Mouse (Mus musculus): ENCODE results near the gene Ankrd34a.
"Not testable (repeated sequence)": the region's sequence is repeated elsewhere in the genome, so short reads cannot be mapped to it uniquely, and the experiment has no call there.

Gene Ankrd34a

DNA sequence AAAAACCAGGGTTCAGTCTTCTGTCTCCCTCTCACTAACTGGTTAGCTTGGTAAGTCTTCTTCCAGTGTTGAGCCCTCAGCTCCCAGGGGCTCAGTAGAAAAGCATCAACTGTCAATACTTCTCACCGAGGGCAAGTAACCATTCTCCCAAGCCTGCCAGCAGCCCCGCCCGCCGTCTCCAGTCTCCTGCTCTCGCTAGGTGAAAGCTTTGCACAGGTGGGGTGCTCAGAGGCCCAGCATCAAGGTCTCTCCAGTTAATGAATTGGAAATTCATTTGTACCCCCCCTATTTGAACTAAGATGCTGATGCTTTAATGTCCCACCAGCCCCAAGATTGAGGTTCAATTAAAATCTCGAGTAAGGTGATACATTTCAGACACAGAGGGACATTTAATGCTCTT, 15.3 kb upstream of the Ankrd34a start:
- DNase-seq, result no peak

GRCm38 (mm10) chr3:96581771-96582515, 14.5 kb upstream of the Ankrd34a start:
- no peak for DNase-seq

- DNase-seq, result no peak
Measured at GRCm38 (mm10) chr3:96583386-96583785, 13.1 kb upstream of the Ankrd34a start.

DNA sequence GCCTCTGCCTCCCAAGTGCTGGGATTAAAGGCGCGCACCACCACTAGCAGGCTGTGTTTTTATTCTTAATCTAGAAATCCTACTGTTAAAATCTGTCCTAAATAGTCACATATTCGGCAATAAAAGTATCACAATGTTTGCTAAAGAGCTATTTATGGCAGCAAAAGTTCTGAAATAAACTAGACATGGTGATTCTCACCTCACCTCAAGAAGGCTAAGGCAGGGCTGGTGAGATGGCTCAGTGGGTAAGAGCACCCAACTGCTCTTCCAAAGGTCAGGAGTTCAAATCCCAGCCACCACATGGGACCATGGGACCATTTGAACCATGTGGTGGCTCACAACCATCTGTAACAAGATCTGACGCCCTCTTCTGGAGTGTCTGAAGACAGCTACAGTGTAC, 5.8 kb upstream of the Ankrd34a start:
- DNase-seq, result no peak

DNA sequence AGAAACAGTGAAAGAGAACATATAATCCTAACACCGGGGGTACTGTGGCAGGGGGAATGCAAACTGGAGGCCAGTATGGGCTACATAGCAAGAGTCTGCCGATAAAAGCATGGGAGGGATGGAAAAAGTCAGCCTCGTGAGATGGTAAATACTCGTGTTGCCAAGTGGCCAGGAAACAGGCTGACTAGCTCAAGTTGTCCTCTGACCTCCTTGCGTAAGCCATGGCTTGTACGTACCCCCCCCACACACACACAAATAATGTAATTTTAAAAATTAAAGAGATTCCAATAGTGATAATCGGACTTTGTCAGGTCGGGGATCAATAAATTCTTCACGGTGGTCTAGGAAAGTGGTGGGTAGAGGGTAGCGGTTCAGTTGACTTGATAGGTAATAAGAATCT, 3.1 kb upstream of the Ankrd34a start:
- DNase-seq, result peak in 1 of 2 experiments; percentile 32

GRCm38 (mm10) chr3:96593790-96594560, 2.5 kb upstream of the Ankrd34a start, which contains the start of gene Polr3gl:
Gene Polr3gl (minus strand): TSS chr3:96594181.
- peak; percentile 95 to 97 for DNase-seq

GRCm38 (mm10) chr3:96594851-96595250, 1.6 kb upstream of the Ankrd34a start:
- DNase-seq, result peak in 1 of 2 experiments; percentile 50

GRCm38 (mm10) chr3:96595661-96596060, 775 bp upstream of the Ankrd34a start:
- DNase-seq, result no peak

DNA sequence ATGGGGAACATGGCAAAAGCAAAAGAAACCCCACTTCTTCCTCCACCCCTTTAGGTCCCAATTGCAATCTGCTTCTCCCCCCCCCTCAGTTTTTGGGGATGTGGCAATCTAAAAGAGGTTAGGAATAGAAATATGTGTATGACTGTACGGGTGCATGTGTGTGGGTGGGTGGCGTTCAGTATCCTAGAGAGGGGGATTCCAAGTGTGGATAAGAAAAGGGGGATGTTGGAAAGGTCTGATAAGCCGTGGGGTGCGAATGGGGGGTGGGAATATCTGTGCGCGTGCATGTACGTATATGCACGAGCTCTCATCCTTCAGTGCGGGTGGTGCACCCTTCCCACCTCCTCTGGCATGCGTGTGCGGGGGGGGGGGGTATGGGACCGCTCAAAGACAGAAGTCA, 419 bp downstream of the Ankrd34a start:
- DNase-seq, result peak in 1 of 2 experiments; percentile 11

DNA sequence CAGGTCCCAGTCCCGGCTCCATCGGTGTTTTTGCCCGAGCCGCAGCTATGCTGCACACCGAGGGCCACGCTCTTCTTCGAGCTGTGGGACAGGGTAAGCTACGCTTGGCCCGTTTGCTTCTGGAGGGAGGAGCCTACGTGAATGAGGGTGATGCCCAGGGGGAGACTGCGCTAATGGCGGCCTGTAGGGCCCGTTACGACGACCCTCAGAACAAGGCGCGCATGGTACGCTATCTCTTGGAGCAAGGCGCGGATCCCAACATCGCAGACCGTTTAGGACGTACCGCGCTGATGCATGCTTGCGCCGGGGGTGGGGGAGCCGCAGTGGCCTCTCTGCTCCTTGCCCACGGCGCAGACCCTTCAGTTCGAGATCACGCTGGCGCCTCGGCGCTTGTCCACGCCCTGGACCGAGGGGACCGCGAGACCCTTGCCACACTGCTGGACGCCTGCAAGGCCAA, 1.0 kb downstream of the Ankrd34a start:
- DNase-seq, result peak; percentile 53 to 58

DNA sequence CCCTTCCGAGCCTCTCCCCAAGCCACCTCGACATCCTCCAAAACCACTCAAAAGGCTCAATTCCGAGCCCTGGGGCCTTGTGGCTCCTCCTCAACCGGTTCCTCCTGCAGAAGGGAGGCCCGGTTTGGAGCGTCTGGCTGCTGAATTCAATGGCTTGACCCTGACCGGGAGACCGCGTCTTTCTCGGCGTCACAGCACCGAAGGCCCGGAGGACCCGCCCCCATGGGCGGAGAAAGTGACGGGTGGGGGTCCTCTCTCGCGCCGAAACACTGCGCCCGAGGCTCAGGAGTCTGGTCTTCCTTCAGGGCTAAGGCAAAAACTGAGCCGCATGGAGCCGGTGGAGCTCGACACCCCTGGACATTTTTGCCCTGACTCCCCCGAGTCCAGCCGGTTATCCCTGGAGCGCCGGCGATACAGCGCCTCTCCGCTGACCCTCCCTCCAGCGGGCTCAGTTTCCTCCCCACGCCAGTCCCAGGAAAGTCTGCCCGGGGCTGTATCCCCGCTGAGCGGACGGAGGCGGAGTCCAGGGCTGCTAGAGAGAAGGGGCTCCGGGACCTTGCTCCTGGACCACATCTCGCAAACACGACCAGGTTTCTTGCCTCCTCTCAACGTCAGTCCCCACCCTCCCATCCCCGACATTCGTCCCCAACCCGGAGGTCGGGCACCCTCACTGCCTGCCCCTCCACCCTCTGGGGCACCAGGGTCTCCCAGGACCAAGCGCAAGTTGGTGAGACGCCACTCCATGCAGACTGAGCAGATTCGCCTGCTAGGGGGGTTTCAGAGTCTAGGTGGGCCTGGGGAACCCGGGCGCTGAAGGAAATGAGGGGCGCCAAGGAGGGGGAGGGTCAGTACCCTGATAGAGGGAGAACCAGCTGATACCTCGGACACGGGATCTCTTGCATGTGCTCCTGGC, 2.0 kb downstream of the Ankrd34a start:
- DNase-seq, result peak; percentile 80 to 82

GRCm38 (mm10) chr3:96599069-96599393, 2.6 kb downstream of the Ankrd34a start:
- DNase-seq, result peak in 1 of 2 experiments; percentile 4

GRCm38 (mm10) chr3:96599411-96599810, 3.0 kb downstream of the Ankrd34a start:
- no peak for DNase-seq

- peak; percentile 93 to 96 for DNase-seq
Measured at GRCm38 (mm10) chr3:96600639-96601250, 4.3 kb downstream of the Ankrd34a start, which contains the start of gene Lix1l. Gene Lix1l (plus strand): TSS chr3:96601149.

DNA sequence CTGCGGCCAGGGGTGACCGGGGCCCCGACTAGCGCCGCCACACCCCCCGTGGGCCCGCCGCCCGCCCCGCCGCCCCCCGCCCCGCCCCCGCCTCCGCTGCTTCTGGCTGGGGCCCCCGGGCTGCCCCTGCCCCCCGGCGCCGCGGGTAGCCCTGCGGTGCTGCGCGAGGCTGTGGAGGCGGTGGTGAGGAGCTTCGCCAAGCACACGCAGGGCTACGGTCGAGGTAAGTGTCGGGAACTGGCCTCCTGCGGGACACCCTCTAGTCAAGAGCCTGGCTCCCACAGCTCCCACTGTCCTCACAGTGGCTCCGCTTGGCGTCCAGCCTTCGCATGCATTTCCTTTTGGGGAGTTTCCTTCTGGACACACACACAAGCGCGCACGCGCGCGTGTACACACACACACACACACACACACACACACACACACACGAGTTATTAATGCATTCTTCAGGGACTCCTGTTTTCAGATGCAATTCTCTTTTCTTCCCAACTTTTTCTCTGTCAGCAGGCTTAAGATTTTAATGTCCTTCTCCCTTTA, 4.9 kb downstream of the Ankrd34a start:
- DNase-seq, result peak; percentile 82 to 88

- peak; percentile 49 to 64 for DNase-seq
Measured at GRCm38 (mm10) chr3:96601941-96602703, 5.7 kb downstream of the Ankrd34a start.

- no peak for DNase-seq
Measured at GRCm38 (mm10) chr3:96602704-96603084, 6.3 kb downstream of the Ankrd34a start.

DNA sequence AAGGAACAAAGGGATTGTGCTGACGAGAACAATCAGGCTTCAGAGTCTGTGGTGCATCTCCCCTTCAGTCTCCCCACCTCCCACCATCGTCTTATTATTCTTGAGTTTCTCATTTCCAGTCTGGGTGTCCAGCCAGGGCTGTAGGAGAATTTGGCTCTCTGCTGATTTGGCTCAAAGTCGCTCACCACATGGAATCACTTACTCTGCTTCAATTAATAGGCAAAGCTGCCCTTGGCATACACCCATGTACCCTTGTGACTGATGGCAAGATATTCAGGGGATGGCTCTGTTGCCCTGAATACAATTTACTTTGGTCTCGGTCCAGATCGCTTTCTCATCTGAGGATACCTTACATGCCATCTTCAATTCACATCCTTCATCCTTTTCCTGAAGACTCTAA, 6.9 kb downstream of the Ankrd34a start:
- DNase-seq, result peak in 1 of 2 experiments; percentile 14

- not testable (repeated sequence) for DNase-seq
Measured at GRCm38 (mm10) chr3:96606007-96606406, 9.6 kb downstream of the Ankrd34a start.

DNA sequence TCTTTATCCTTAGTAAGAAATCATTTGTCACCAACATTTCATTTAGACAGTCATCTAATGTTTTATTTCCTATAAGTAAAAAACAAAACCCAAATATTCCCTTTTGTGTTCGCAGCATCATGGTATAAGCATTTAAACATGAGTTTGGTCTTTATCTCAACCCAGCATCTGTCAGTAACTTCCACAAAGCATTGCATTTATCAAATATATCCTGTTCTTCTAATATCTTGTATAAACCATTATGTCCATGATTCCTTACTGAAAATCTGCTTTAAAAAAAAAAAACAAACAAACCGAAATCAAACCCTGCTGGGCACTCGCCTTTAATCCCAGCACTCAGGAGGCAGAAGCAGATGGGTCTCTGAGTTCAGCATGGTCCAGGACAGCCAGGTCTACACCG, 10.2 kb downstream of the Ankrd34a start:
- no peak for DNase-seq

GRCm38 (mm10) chr3:96617941-96618340, 21.5 kb downstream of the Ankrd34a start:
- DNase-seq, result no peak

Data from kidney, postnatal 4 days (tissue).